Mouse (Mus musculus): ENCODE measurements at regions not wholly inside any gene's neighbourhood (a gene's known extent, or its start where the extent isn't known, plus 50 kb on each side); places are given as distances from the start of the nearest gene placed in this dataset.

GRCm38 (mm10) chr10:118618766-118619600, 178.1 kb downstream of the Ifng start:
- ATAC-seq (ENCODE audit: extremely low read depth, insufficient number of reproducible peaks, low FRiP score, poor library complexity, severe bottlenecking): no peak

- no peak for ATAC-seq (ENCODE audit: extremely low read depth, insufficient number of reproducible peaks, low FRiP score, poor library complexity, severe bottlenecking)
These were observed 178.8 kb downstream of the Ifng start for GRCm38 (mm10) chr10:118619601-118620000.

GRCm38 (mm10) chr10:118620611-118621010, 179.8 kb downstream of the Ifng start:
- no peak for ATAC-seq (ENCODE audit: extremely low read depth, insufficient number of reproducible peaks, low FRiP score, poor library complexity, severe bottlenecking)

DNA sequence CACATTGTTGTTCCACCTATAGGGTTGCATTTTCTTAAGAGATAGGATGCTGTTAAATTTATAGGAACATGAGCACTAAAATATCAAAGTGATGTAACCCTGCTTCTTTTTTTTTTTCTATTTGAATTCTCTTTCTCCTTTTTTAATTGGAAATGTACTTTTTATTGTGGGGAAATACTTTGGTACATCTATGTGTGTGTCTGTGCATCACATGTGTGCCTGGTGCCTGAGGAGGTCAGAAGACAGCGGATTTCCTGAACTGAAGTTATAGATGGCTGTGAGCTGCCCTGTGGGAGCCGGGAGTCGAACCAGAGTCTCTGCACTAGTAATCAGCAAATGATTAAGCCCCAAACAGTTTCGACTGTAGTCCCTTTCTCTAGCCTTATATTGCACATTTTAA, 180.7 kb downstream of the Ifng start:
- ATAC-seq (ENCODE audit: extremely low read depth, insufficient number of reproducible peaks, low FRiP score, poor library complexity, severe bottlenecking): no peak

DNA sequence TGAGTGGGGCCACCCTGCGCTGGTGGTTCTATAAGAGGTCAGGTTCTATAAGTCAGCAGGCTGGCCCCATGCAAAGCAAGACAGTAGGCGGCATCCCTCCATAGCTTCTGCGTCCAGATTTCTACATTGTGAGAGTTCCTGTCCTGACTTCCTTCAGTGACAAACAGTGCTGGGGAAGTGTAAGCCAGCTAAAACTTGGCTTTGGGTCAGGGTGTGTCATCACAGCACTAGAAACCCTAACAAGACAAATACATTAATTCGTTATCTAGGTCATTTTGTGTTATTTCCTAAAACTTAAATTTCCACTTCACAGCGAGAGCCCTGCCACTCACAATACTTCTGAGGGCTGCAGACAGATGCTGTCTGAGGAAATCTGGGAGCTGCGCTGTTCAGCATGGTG, 181.3 kb downstream of the Ifng start:
- ATAC-seq (ENCODE audit: extremely low read depth, insufficient number of reproducible peaks, low FRiP score, poor library complexity, severe bottlenecking): no peak

GRCm38 (mm10) chr10:118622916-118623315, 182.1 kb downstream of the Ifng start:
- no peak for ATAC-seq (ENCODE audit: extremely low read depth, insufficient number of reproducible peaks, low FRiP score, poor library complexity, severe bottlenecking)

DNA sequence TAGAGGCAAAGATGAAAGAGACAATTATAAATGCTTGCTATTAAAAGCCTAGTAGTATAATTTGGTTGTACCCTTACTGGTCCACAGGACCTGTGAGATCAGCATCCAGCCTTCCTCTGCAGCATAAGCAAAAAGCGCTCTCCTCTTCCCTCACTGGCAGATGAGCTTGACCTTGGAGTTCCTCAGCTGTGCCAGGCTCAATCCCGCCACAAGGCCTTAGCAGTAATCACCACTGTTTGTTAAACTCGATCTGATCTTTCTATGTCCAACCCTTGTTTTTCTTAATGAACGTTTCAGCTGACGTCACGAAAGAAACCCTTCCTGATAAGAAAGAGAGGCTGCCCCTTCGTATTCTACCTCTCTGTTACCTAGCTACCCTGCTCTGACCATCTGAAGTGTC, 183.5 kb downstream of the Ifng start:
- ATAC-seq (ENCODE audit: extremely low read depth, insufficient number of reproducible peaks, low FRiP score, poor library complexity, severe bottlenecking): no peak

DNA sequence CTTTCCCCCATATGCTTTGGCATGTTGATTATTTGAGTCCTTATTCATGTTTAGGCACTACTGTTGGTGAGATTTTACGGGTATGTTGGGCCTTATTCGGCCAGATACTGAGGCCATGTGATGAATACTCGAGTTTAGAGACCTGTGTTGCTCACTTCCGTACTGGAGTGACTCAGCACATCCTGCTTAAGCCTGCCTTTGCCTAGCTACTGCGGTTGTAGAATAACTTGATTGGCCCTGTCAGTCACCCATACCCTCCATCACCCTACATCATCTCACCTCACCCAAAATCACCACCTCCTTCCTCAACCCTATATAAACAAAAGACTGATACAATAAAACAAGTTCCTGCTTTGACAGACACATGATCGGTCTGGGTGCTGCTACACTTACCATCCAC, 187.2 kb downstream of the Ifng start:
- ATAC-seq (ENCODE audit: extremely low read depth, insufficient number of reproducible peaks, low FRiP score, poor library complexity, severe bottlenecking): no peak

DNA sequence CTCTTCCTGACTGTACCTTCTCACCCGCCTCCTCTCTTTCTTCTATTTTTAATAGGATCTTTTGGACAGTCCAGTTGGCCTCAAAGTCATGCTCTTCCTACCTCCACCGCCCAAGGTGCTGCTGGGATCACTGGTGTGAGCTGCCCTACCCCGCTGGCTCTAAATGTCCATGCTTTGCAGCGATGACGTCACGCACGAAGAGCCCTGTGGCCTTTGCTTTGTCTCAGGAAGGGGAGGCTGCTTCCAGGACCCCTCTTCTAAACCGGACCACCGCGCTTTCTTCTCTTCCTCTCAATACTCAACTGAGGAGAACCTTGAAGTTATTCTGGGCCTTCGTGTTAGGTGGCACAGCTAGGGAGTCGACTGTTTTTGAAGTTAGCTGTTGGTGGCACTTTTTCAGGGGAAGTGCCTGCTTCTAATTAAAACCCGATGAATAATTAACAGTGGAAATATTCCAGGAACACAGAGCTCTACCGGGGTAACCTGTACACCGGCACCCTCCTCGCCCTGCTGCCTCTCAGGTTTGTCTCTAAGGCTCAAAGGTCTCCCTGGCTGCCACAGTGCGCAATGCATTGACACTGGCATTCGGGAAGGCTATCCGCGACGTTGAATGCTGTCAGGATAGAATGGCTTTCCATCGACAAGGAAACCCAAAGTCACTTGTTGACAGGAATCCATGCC, 188.7 kb downstream of the Ifng start:
- no peak for ATAC-seq (ENCODE audit: extremely low read depth, insufficient number of reproducible peaks, low FRiP score, poor library complexity, severe bottlenecking)

DNA sequence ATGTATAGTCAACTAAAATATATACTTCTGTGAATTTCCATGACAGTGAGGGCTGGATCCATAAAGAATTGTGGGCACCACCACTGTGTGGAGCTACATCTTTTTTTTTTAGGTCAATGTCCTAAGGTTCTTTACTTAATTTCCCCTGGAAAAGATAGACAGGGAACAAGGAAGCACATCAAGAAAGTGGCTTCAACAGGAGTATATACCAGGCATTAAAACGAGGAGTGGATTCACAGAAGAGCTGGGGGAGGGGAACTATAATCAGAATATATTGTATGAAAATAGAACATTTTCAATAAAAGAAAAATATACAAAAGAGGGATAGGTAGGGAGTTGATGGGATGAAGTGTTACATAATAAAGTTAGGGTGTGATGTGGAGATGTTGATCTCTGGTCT, 190.9 kb downstream of the Ifng start:
- ATAC-seq (ENCODE audit: extremely low read depth, insufficient number of reproducible peaks, low FRiP score, poor library complexity, severe bottlenecking): no peak

DNA sequence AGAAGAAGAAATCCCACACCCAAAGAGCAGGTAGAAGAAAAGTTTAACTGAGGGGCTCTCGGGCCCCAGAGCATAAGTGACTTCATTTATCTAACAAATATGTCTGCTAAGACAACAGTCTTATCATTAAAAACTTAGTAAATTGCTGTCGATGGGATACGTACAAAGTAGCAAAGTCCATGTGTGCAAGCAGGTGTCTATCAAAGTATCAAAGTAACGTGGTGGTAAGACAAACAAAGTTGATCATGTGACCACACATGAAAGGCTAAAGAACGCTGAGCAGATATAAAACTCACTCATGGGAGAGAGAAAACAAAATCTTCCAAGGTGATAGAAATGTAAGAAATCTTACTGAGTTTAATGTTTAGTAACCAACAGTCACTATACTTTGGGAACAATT, 191.3 kb downstream of the Ifng start:
- no peak for ATAC-seq (ENCODE audit: extremely low read depth, insufficient number of reproducible peaks, low FRiP score, poor library complexity, severe bottlenecking)

GRCm38 (mm10) chr10:118633429-118633828, 192.6 kb downstream of the Ifng start:
- ATAC-seq (ENCODE audit: extremely low read depth, insufficient number of reproducible peaks, low FRiP score, poor library complexity, severe bottlenecking): peak; percentile 48; the same call in 1 of the 2 replicates

- no peak for ATAC-seq (ENCODE audit: extremely low read depth, insufficient number of reproducible peaks, low FRiP score, poor library complexity, severe bottlenecking)
These were observed 198.3 kb downstream of the Ifng start for GRCm38 (mm10) chr10:118639097-118639496.

DNA sequence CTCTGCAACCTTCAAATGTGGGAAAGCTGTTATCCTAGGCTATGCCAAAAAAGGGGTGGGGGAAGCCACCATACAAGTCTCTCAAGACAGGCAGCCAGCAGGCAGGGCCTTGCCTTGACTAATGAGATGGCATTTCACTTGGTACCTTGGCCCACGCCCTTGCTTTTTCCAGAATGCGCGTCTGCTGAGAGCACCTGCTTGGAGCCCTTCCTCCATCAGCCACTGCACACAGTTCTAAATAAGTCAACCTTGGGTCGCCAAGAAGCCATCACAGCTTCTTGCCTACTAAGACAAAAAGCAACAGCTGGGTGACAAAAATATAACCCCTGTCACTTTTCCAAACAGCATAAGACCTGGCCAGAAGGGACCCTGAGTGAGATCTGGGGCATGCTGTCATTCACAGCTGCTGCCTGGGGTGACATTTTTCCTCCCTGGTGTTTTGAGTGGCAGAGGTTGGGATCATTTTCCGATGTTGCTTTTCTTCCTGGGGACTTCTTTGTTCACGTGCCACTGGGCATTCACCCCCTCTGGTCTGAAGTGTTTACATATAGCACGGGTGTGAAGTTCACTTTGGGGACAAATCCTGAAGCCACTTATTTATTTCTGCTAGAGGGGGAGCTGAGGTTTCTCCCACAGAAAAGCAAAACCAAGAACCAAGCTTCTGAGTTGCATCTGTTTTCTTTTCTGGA, 199.4 kb downstream of the Ifng start:
- no peak for ATAC-seq (ENCODE audit: extremely low read depth, insufficient number of reproducible peaks, low FRiP score, poor library complexity, severe bottlenecking)

- ATAC-seq (ENCODE audit: extremely low read depth, insufficient number of reproducible peaks, low FRiP score, poor library complexity, severe bottlenecking): no peak
These were observed 200.1 kb downstream of the Ifng start for GRCm38 (mm10) chr10:118640810-118641427.

GRCm38 (mm10) chr10:118643622-118644021, 202.8 kb downstream of the Ifng start:
- ATAC-seq (ENCODE audit: extremely low read depth, insufficient number of reproducible peaks, low FRiP score, poor library complexity, severe bottlenecking): peak; percentile 44; the same call in 1 of the 2 replicates

DNA sequence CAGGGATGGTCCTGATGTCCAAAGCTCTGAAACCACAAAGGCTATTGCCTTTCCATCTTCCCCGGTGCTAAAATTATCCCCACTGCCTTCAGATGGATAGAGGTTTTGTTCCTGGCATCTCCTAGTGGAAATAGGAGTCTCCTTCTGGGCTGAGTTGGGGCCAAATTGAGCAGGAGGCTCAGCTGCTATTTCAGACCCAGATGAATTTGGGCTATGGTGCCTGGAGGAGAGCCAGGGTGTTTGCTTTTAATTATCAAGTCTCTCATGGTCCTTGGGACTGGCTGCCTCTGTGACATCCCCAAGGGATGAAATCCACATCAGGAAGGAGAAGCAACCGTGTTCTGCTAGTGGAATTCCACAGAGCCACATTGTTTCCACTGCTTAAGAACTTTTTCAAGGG, 207.3 kb downstream of the Ifng start:
- ATAC-seq (ENCODE audit: extremely low read depth, insufficient number of reproducible peaks, low FRiP score, poor library complexity, severe bottlenecking): no peak

GRCm38 (mm10) chr10:118656561-118656960, 213.4 kb downstream of the Dyrk2 start:
- ATAC-seq (ENCODE audit: extremely low read depth, insufficient number of reproducible peaks, low FRiP score, poor library complexity, severe bottlenecking): no peak

DNA sequence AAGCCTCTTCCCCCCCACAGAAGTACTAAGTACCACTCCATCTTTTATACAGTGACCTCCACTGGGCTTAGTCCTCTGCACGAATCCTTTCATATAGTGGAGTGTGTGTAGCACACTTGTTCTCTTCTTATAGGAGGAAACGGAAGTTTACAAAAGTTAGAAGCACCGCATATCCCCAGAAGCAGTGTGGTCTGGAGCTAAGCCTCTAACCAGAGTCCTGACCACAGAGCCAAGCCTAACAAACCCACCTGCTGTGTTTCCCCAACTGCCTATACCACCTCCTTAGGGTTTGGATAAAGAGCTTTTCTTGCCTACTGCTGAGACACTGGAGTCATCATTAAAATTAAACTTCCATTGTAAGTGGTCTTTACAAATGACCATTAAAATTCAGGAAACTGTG, 204.0 kb downstream of the Dyrk2 start:
- no peak for ATAC-seq (ENCODE audit: extremely low read depth, insufficient number of reproducible peaks, low FRiP score, poor library complexity, severe bottlenecking)
